Mouse (Mus musculus) embryonic fibroblast, embryonic 13.5 days (primary cell): ENCODE measurements at regions not wholly inside any gene's neighbourhood (a gene's known extent, or its start where the extent isn't known, plus 50 kb on each side); places are given as distances from the start of the nearest gene placed in this dataset.

ENCODE experiments used
- CTCF ChIP-seq: IDR thresholded peaks from 2 replicates; pipeline ENCODE4 v1.5.1; 2011; ENCODE audit warnings: mild to moderate bottlenecking, control low read depth, low read length, moderate library complexity, borderline replicate concordance; ENCODE audit not compliant: insufficient read depth
- POLR2A ChIP-seq: IDR thresholded peaks from 2 replicates; pipeline ENCODE4 v1.6.1; 2011; ENCODE audit warnings: low read depth, mild to moderate bottlenecking, control low read depth, low read length, moderate library complexity

GRCm38 (mm10) chr9:88221850-88222353 lies 105.1 kb upstream of the Nt5e start:
- TF ChIP-seq CTCF (no peak), POLR2A (no peak)
